Mouse (Mus musculus): ENCODE measurements around the gene Gm38392.
A peak's percentile ranks its signal among the peaks of the same experiment; 100 is the strongest.

Gene Gm38392

DNA sequence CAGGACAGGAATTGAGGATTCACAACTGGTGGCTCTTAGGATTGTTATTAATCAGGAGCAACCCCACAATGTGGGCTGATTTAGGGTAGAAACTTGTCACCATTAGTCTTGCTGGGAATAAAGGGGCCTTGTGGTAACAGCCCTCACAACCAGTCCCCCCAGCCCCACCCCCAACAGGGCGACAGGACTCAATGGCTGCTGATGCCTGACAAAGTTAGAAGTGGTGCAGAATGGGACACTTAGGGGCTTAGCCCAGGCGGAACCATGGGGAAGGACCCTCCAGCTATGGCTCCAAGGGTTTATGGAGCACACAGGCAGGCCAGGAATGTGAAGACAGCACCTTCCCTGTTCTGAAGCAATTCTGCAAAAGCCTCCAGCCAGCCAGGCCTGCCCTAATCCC, 51.4 kb downstream of the Gm38392 start:
- no peak for DNase-seq (ENCODE audit: low spot score)

DNA sequence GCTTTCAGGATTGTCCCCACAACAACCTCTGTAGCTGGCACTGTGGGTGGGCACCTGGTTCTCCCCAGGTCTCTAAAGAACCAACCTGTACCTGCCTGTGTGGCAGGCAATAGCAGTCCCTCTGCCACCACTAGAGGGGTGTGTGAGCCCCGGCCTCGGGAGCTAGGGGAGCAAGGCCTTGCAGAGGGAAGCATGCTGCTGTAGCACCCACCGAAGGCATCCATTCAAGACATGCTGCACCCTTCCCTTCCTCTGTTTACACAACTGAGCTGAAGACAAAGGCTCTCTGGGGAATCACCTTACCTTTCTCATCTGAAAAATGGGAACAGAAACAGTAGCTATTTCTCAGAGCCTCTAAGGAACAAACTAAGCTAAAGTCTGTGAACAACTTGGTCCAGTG, 51.8 kb downstream of the Gm38392 start:
- DNase-seq (ENCODE audit: low spot score): no peak

GRCm38 (mm10) chr3:88234041-88234440, 53.0 kb downstream of the Gm38392 start:
- DNase-seq (ENCODE audit: low spot score): no peak

DNA sequence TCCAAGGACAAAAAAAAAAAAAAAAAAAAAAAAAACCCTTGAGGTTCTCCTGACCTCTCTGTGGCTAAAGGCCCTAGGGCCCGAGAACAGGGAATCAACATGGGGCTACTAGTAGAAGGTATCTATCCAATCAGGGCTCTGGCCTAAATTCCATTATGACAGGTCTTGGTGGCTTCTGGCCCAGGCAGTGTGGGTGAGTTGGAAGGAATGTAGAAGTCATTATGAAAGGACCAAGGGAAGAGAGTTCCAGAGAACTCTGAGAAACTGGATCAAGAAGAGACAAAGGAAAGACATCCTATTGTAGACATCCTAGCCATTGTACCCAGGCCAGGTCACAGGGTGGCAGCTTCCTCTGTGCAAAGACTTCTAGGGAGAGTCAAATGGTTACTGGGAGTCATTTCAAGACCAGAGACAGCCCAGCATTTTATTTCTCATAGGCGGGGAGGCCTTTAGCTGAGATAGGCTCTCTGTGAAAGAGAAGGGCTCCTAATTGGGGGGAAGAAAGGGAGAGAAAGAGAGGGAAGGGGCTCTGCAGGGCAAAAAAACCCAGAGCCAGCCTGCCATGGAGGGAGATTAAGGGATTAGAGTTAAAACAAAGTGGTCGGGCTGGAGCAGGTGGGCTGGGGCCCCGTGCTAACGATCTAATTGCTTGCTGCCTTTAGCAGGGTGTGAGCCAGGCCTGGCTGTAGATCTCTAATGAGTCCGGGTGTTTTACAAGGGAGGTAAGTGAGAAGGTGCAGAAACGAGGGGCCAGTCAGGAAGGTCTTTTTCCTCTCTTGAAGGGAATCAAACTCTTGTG, 54.0 kb downstream of the Gm38392 start:
- DNase-seq (ENCODE audit: low spot score): no peak

- no peak for DNase-seq (ENCODE audit: low spot score)
Observed at GRCm38 (mm10) chr3:88232301-88232702, 54.7 kb downstream of the Gm38392 start.

GRCm38 (mm10) chr3:88231061-88231641, 55.9 kb downstream of the Gm38392 start:
- DNase-seq (ENCODE audit: low spot score): no peak

- no peak for DNase-seq (ENCODE audit: low spot score)
Observed at GRCm38 (mm10) chr3:88230262-88231047, 56.6 kb downstream of the Gm38392 start.

DNA sequence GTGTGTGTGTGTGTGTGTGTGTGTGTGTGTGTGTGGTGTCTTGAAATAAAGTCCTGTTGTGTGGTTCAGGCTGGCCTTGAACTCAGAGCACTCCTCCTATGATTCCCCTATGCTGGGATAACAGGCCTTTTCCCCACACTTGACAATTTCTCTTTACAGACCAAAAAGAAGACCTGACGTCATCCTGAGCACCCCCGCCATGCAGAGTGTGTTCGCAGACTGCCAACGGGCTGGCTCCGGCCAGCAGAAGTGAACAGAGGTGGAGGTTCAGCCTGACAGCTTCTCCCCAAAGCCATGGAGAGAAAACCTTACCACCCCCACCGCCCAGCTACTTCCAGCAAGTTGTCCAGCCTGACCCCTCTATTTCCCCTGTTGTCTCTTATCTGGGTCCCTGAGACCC, 57.5 kb downstream of the Gm38392 start:
- no peak for DNase-seq (ENCODE audit: low spot score)

GRCm38 (mm10) chr3:88228906-88229305, 58.1 kb downstream of the Gm38392 start:
- no peak for DNase-seq (ENCODE audit: low spot score)

DNA sequence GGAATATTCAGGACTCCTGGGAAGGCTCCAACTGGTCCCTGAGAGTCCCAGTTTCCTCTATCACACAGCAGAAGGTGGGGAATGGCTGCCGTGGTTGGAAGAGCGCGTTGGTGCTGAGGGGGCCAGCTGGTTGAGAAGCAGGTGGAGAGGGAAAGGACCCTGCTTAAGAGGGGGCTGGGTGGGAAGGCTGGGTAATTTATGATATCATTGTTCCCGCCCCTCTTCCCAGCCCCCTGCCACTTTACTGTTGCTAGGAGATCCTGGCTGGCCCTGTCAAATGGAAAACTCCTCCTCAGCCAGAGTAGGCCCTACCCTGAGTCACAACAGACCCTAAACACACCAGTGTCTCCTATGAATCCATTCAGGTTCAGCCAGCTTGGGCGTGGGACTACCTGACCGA, 59.0 kb downstream of the Gm38392 start:
- no peak for DNase-seq (ENCODE audit: low spot score)

- DNase-seq (ENCODE audit: low spot score): no peak
Observed at GRCm38 (mm10) chr3:88227260-88227659, 59.8 kb downstream of the Gm38392 start.

GRCm38 (mm10) chr3:88226101-88226845, 60.7 kb downstream of the Gm38392 start:
- DNase-seq (ENCODE audit: low spot score): no peak

DNA sequence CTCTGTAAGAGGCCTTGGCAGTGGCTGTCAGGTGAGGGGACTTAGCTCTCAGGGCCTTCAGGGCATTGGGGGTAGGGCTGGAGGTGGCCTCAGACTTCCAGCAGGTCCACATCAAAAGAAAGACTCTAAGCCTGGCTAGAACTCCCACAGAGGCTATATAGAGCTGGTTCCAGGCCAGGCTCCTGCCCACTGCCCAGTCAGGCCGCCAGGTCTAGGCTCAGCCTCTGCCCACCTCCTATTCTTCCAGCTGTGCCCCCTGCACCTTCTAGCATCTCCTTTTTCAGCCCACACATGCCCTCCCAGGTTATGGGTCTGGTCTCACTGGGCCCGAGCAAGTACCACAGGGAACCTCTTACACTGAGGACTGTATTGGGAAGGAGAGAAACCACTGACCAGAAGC, 62.1 kb downstream of the Gm38392 start:
- DNase-seq (ENCODE audit: low spot score): no peak

- DNase-seq (ENCODE audit: low spot score): no peak
Observed at GRCm38 (mm10) chr3:88222446-88222845, 64.6 kb downstream of the Gm38392 start.

DNA sequence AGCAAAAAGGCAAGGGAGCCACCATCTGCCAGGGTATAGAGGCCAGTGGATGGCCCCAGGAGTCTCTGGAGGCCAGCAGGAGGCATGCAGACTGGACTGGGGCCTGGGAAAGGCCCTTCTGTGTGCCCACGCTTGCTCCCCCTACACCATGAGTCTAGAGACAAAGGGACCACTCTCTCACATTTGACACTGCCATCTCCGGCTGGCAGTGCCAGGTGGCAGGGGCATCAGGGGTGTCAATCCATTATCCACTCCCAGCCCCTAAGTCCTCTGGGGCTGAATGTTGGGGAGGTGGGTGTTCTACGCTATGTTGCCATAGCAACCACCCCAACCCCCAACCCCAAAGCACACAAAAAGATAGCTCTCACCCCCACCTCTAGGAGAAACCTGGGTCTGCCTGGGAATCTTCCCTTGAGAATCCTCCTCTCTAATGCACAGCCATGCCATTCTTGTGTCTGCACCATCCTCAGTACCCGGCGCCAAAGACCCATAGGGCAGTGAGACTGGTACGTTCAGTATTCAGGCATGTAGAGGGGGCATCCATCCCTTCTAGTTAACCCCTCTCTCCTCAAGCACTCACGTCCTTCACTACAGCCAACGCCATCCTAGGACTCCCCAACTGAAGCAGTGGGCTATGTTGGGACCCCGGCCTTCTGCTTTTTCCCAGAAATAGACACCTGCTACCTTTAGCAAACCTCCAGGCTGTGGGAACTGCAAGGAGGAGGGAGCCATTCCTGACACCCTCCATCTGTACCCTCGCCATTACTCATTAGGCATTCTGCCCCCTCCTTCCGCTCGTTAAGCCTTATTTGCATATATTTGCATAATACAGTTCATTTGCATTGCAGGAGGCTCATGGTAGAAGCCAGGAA, 65.3 kb downstream of the Gm38392 start:
- DNase-seq (ENCODE audit: low spot score): no peak

GRCm38 (mm10) chr3:88220842-88221241, 66.2 kb downstream of the Gm38392 start:
- DNase-seq (ENCODE audit: low spot score): peak; percentile 89

DNA sequence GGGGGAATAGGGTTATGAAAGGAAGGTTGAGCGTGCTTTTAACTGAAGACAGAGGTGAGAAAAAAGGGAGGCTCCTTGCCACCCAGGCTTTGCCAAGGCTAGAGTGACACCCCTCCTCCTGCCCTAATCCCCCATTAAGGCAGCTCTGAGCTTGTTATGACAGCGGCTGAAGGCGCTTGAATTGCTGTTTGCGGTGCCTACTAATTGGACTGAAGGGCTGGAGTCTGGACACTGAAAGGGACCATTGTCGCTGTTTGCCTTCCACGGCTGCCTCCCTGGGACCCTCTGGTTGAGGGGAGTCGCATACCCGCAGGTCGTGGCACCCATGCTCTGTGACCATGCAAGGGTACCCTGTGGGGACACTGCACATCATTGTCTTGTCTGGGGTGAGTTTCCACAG, 67.1 kb downstream of the Gm38392 start:
- no peak for DNase-seq (ENCODE audit: low spot score)

- no peak for DNase-seq (ENCODE audit: low spot score)
Observed at GRCm38 (mm10) chr3:88217679-88218078, 69.3 kb downstream of the Gm38392 start.

DNA sequence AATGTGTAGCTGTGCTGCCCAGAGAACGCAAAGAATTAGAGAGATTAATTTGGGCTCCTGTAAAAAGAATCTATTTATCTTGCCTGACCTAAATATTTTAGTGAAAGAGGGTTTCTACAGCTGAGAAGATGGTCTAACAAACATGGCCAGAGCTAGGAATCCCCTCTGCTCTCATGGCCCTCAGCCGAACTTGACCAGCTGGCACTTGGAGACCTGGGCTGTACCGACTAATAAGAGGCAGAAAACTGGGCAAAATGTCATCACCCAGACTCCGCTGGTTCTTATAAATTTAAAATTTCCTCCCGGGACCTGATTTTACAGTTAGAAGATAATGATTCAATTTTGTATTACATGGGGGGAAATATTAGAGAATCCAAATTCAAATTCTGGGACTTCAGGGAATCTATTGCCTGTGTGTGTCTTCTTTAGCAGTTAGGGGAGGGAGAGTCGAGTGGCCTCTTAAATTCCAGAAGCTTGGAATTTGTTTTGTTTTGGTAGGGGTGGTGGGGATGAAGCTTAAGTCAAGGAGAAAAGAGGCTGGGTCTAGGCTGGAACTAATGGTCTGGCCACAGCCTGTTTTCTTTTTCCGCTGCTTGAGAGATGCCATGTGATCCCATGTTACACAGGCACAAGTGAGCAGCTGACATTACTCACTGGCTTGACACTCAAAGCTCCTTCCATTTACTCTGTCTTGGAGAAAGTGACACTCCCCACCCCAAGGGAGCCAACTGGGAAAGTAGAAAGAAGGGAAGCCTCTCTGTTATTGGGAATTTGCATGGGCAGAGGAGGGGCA, 70.3 kb downstream of the Gm38392 start:
- DNase-seq (ENCODE audit: low spot score): no peak

DNA sequence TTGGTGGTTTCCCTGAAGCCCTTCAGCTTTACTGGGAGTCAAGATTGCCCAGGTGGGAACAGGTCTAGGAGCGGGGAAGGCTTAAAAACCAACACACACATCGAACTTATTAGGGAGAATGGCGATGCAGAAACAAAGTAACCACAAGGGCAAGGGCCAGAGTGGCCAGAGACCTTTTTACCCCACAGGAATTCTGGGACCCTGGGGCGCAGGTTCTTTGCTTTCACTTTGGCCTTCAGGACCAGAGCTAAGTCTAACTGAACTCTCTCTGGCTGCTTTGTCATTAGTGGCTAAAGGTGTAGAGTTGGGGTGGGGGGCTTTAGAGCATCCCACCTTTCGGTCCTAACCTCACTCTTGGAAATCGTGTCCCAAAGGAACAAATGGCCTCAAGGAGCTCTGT, 70.9 kb downstream of the Gm38392 start:
- DNase-seq (ENCODE audit: low spot score): no peak
